Mouse (Mus musculus) heart, adult 2 months (tissue): ENCODE results near the gene Syt14.

Source experiments
- CTCF ChIP-seq: fragments of 200-600 bp; IDR thresholded peaks from 2 replicates; pipeline ENCODE4 v1.8.1; 2022; ENCODE audit warnings: antibody characterized with exemption, mild to moderate bottlenecking, moderate library complexity
- EP300 ChIP-seq: fragments of 200-500 bp; IDR thresholded peaks from 2 replicates; pipeline ENCODE4 v1.6.1; 2011; ENCODE audit warnings: low read depth, low read length, control low read depth; ENCODE audit not compliant: insufficient read depth
- POLR2A ChIP-seq: fragments of 200-500 bp; IDR thresholded peaks from 2 replicates; pipeline ENCODE4 v1.6.1; 2011; ENCODE audit warnings: mild to moderate bottlenecking, low read depth, low read length, control low read depth; ENCODE audit not compliant: insufficient read depth

GRCm38 (mm10) chr1:192879086-192879580 is 156.4 kb downstream of the Syt14 start:
- TF ChIP-seq CTCF (no peak), POLR2A (no peak), EP300 (no peak)
